ENCODE assay signal across 9 mouse cellular contexts in the genomic region with DNA sequence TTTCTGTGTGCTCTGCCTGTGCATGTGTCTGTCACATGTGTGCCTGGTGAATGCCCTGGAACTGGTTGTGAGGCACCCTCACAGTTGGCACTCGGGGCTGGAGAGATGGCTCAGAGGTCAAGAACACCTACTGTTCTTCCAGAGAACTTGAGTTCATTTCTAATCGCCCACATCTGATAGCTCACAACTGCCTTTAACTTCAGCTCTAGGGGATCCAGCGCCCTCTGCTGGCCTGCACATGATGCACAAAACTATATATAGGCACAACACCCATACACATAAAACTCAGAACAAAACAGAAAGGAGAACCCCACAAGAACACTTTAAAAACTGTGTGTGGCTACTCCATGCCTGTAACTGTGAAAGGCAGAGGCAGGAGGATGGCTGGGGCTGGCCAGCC. TPM values are rescaled to one million over a fixed set of nuclear protein-coding genes. Genes with fewer than 3 reads are reported as not detected.
DNase-seq lines count a peak whose midpoint lies in the region; ATAC-seq and TF ChIP-seq lines count a peak whose summit lies in the region.
"Had no signal": no experiment of that assay in that cellular context is flagged by ENCODE, and none has a peak within 500 bp of the region (broad histone marks: within the 10 kb centered on the region; RNA-seq: fewer than 3 reads in every experiment).

No protein-coding gene starts in this region.

- H3K4me2 ChIP-seq in heart, postnatal 0 days (ENCODE audit: low read depth, low read length) = no peak overlapping the region
- H3K4me2 ChIP-seq: embryonic facial prominence, embryonic 15.5 days had no signal

- H3K36me3 ChIP-seq in heart, postnatal 0 days (replicated peaks; ENCODE audit: control insufficient read depth, insufficient read depth, low read length) = peaks cover 87% of the 10 kb centered on the region

- no peak for DNase-seq in heart, postnatal 0 days (ENCODE audit: low spot score)
- DNase-seq in heart, postnatal 25 days (ENCODE audit: low spot score) = no peak
- DNase-seq in urinary bladder, postnatal 25 days (ENCODE audit: low spot score) = peak; percentile 57
- no peak for DNase-seq in urinary bladder, adult 2 months (ENCODE audit: low spot score)
- DNase-seq in embryo, embryonic 11 days = peak; percentile 51
- peak; percentile 47 for DNase-seq in layer of hippocampus, adult 9-11 months
- DNase-seq in naive thymus-derived CD4-positive, alpha-beta T cell, adult 2 months (ENCODE audit: low read depth) = peak; percentile 55

- 54% methylated on average over 3 of the region's 3 CpGs for WGBS in heart, postnatal 0 days

- intact Hi-C loops in heart, postnatal 25 days (cut with DNase I) = no loop called here

- no peak overlapping the region for H3K27ac ChIP-seq in heart, postnatal 0 days (ENCODE audit: low read depth)
- H3K27ac ChIP-seq: embryonic facial prominence, embryonic 15.5 days had no signal

- peak; percentile 56 for TF ChIP-seq CTCF in heart, postnatal 0 days (IDR thresholded peaks at IDR 0.05; ENCODE audit: low read depth)

- TF ChIP-seq EP300 in heart, postnatal 0 days (IDR thresholded peaks at IDR 0.05; ENCODE audit: low read depth) = no peak

- no peaks in the 10 kb centered on the region for H3K4me1 ChIP-seq in heart, postnatal 0 days (ENCODE audit: control insufficient read depth, insufficient read depth)
- H3K4me1 ChIP-seq: embryonic facial prominence, embryonic 15.5 days had no signal

- no peak overlapping the region for H3K4me3 ChIP-seq in heart, postnatal 0 days (ENCODE audit: low read depth, low read length)
- H3K4me3 ChIP-seq: embryonic facial prominence, embryonic 15.5 days had no signal

- no peaks in the 10 kb centered on the region for H3K9me3 ChIP-seq in heart, postnatal 0 days (replicated peaks; ENCODE audit: control insufficient read depth, low read length)
- H3K9me3 ChIP-seq: embryonic facial prominence, embryonic 15.5 days had no signal

- ATAC-seq in heart, postnatal 0 days (ENCODE audit: insufficient read depth, low read depth) = no peak
- ATAC-seq in monocyte, adult 5-6 weeks (replicated peaks; ENCODE audit: insufficient number of reproducible peaks, low FRiP score, low TSS enrichment, poor library complexity, severe bottlenecking) = no peak

- no peaks in the 10 kb centered on the region for H3K27me3 ChIP-seq in heart, postnatal 0 days (ENCODE audit: control insufficient read depth, insufficient read depth, low read length)
- H3K27me3 ChIP-seq: embryonic facial prominence, embryonic 15.5 days had no signal

- no peak overlapping the region for H3K9ac ChIP-seq in heart, postnatal 0 days (replicated peaks; ENCODE audit: low read depth, low read length)
- H3K9ac ChIP-seq: embryonic facial prominence, embryonic 15.5 days had no signal

RNA-seq across cellular contexts. Expression of a gene that starts 11.8 kb away (rescaled TPM):
- 63.2 and 67.3 TPM in 2 replicates for total RNA-seq in heart, postnatal 0 days (2014; rRNA removed; ENCODE audit: low replicate concordance)
- 114 and 115 TPM in 2 replicates for polyA plus RNA-seq in heart, postnatal 0 days (2015; fragmentation: Nextera tagmentation; extraction: Ambion mirVana)
- total RNA-seq in heart, postnatal 25 days (2021) = 10 to 100 TPM; 44.6 to 45.6 TPM
- polyA plus RNA-seq in urinary bladder, adult 2 months (2012; rRNA removed) = 69.0 TPM in 2 replicates
- total RNA-seq in monocyte, adult 5-6 weeks (2017) = 52.9 to 68.5 TPM (median 62.3 TPM) in 3 replicates

RNA-seq across cellular contexts. Expression of a gene that starts 12.1 kb away (rescaled TPM):
- total RNA-seq in heart, postnatal 0 days (2014; rRNA removed; ENCODE audit: low replicate concordance) = 0.12 and 3.6 TPM in 2 replicates
- 0.12 and 0.15 TPM in 2 replicates for polyA plus RNA-seq in heart, postnatal 0 days (2015; fragmentation: Nextera tagmentation; extraction: Ambion mirVana)
- under 1 TPM; 0.28 to 0.49 TPM for total RNA-seq in heart, postnatal 25 days (2021)
- polyA plus RNA-seq in urinary bladder, adult 2 months (2012; rRNA removed) = 6.2 and 7.0 TPM in 2 replicates
- 4.2 to 8.9 TPM (median 5.1 TPM) in 3 replicates for total RNA-seq in monocyte, adult 5-6 weeks (2017)

RNA-seq across cellular contexts. Expression of a gene that starts 15.1 kb away (rescaled TPM):
- total RNA-seq in heart, postnatal 0 days (2014; rRNA removed; ENCODE audit: low replicate concordance) = 18.9 and 75.2 TPM in 2 replicates
- polyA plus RNA-seq in heart, postnatal 0 days (2015; fragmentation: Nextera tagmentation; extraction: Ambion mirVana) = 13.4 and 17.5 TPM in 2 replicates
- total RNA-seq in heart, postnatal 25 days (2021) = 10 to 100 TPM; 14.5 to 20.5 TPM
- polyA plus RNA-seq in urinary bladder, adult 2 months (2012; rRNA removed) = 68.9 and 76.5 TPM in 2 replicates
- 43.4 to 59.5 TPM (median 53.5 TPM) in 3 replicates for total RNA-seq in monocyte, adult 5-6 weeks (2017)

RNA-seq across cellular contexts. Expression of a gene that starts 26.3 kb away (rescaled TPM):
- 40.6 and 53.3 TPM in 2 replicates for total RNA-seq in heart, postnatal 0 days (2014; rRNA removed; ENCODE audit: low replicate concordance)
- 11.4 and 12.6 TPM in 2 replicates for polyA plus RNA-seq in heart, postnatal 0 days (2015; fragmentation: Nextera tagmentation; extraction: Ambion mirVana)
- 10 to 100 TPM; 48.0 to 52.3 TPM for total RNA-seq in heart, postnatal 25 days (2021)
- 61.4 and 64.8 TPM in 2 replicates for polyA plus RNA-seq in urinary bladder, adult 2 months (2012; rRNA removed)
- total RNA-seq in monocyte, adult 5-6 weeks (2017) = 8.9 to 26.0 TPM (median 18.8 TPM) in 3 replicates

RNA-seq across cellular contexts. Expression of a gene that starts 40.0 kb away (rescaled TPM):
- total RNA-seq in heart, postnatal 0 days (2014; rRNA removed; ENCODE audit: low replicate concordance) = 9.0 and 11.7 TPM in 2 replicates
- 6.5 and 7.2 TPM in 2 replicates for polyA plus RNA-seq in heart, postnatal 0 days (2015; fragmentation: Nextera tagmentation; extraction: Ambion mirVana)
- 1 to 10 TPM; 7.3 to 7.6 TPM for total RNA-seq in heart, postnatal 25 days (2021)
- 22.5 and 23.5 TPM in 2 replicates for polyA plus RNA-seq in urinary bladder, adult 2 months (2012; rRNA removed)
- total RNA-seq in monocyte, adult 5-6 weeks (2017) = 26.3 to 29.9 TPM (median 27.3 TPM) in 3 replicates

Comparison
In these comparisons a context has a peak if more than half of its experiments do, and no peak if none do; other contexts are left out.
1. DNase-seq: peak in urinary bladder, postnatal 25 days (single experiment), embryo, embryonic 11 days (single experiment), layer of hippocampus, adult 9-11 months (single experiment) and naive thymus-derived CD4-positive, alpha-beta T cell, adult 2 months (single experiment); none in heart, postnatal 0 days (single experiment), heart, postnatal 25 days (single experiment) and urinary bladder, adult 2 months (single experiment).